Mouse (Mus musculus) hindbrain, embryonic 13.5 days (tissue): ENCODE measurements at regions not wholly inside any gene's neighbourhood (a gene's known extent, or its start where the extent isn't known, plus 50 kb on each side); places are given as distances from the start of the nearest gene placed in this dataset.

Experiments used
- ATAC-seq: fragments of 200-750 bp; cut with Nextera tagmentation; 2 replicates; pipeline ENCODE4 v1.8.0; 2017; ENCODE audit warnings: moderate TSS enrichment; ENCODE audit not compliant: low FRiP score
- H3K27ac ChIP-seq: fragments of 300-500 bp; sonication (generic); 2 replicates; pipeline ENCODE4 v1.5.1; 2015; ENCODE audit warnings: inconsistent platforms, mild to moderate bottlenecking, moderate library complexity
- H3K27me3 ChIP-seq: fragments of 300-500 bp; sonication (generic); 2 replicates; pipeline ENCODE4 v1.6.1; 2015; ENCODE audit warnings: mild to moderate bottlenecking, inconsistent platforms
- H3K36me3 ChIP-seq: fragments of 300-500 bp; sonication (generic); 2 replicates; pipeline ENCODE4 v1.6.1; 2015; ENCODE audit warnings: mild to moderate bottlenecking, inconsistent platforms
- H3K4me1 ChIP-seq: fragments of 300-500 bp; sonication (generic); replicated peaks from 2 replicates; pipeline ENCODE4 v1.6.1; 2015; ENCODE audit warnings: inconsistent platforms
- H3K4me2 ChIP-seq: fragments of 300-500 bp; sonication (generic); 2 replicates; pipeline ENCODE4 v1.6.1; 2015; ENCODE audit warnings: inconsistent platforms, mild to moderate bottlenecking, moderate library complexity
- H3K4me3 ChIP-seq: fragments of 300-500 bp; sonication (generic); 2 replicates; pipeline ENCODE4 v1.5.1; 2015; ENCODE audit warnings: mild to moderate bottlenecking, inconsistent platforms
- H3K9ac ChIP-seq: fragments of 300-500 bp; sonication (generic); 2 replicates; pipeline ENCODE4 v1.6.1; 2015; ENCODE audit warnings: mild to moderate bottlenecking, inconsistent platforms
- H3K9me3 ChIP-seq: fragments of 300-500 bp; sonication (generic); 2 replicates; pipeline ENCODE4 v1.6.1; 2016; ENCODE audit warnings: inconsistent platforms
- WGBS: fragments of 180-500 bp; shearing (Covaris S2); methylation state at CpG from one replicate; pipeline ENCODE4 v1.1.7; 2015; 5-methylcytosine and 5-hydroxymethylcytosine counted together

- Histone ChIP-seq H3K4me2 (no peak overlapping the region), H3K9me3 (no peaks in the 10 kb centered on the region), H3K36me3 (no peaks in the 10 kb centered on the region), H3K4me3 (no peak overlapping the region), H3K9ac (no peak overlapping the region), H3K4me1 (no peaks in the 10 kb centered on the region), H3K27me3 (no peaks in the 10 kb centered on the region), H3K27ac (no peak overlapping the region)
- 76% methylated on average over 3 of the region's 3 CpGs for WGBS
- no peak for ATAC-seq
Observed at GRCm38 (mm10) chr9:85112928-85113327, 199.6 kb upstream of the Gm11114 start.

GRCm38 (mm10) chr9:85114234-85114633, 198.3 kb upstream of the Gm11114 start:
- no peaks in the 10 kb centered on the region for H3K4me1 ChIP-seq
- H3K4me2 ChIP-seq, result no peak overlapping the region
- ATAC-seq, result no peak
- H3K27me3 ChIP-seq, result no peaks in the 10 kb centered on the region
- no peaks in the 10 kb centered on the region for H3K9me3 ChIP-seq
- no peak overlapping the region for H3K4me3 ChIP-seq
- H3K27ac ChIP-seq, result no peak overlapping the region
- WGBS, result 67% methylated on average over 2 of the region's 2 CpGs
- H3K9ac ChIP-seq, result no peak overlapping the region
- no peaks in the 10 kb centered on the region for H3K36me3 ChIP-seq

DNA sequence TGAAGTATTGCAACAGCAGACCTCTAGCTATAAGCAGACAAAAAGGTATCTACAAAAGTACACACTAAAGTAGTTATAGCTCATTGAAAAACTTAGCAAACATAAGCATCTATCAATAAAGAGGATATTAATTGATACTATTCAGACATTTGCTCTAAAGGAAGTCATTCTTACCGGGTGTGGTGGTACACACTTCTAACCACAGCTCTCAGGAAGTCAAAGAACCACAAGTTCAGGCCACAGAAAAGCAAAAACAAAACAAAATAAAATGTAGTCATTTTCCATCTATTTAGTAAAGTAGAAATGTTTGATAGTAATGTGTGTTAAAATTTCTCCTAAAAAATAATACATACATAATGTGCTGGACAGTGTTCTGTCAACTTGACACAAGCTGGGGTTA, 192.5 kb upstream of the Gm11114 start:
- Histone ChIP-seq H3K36me3 (no peaks in the 10 kb centered on the region), H3K27ac (no peak overlapping the region), H3K9ac (no peak overlapping the region), H3K4me3 (no peak overlapping the region), H3K4me2 (no peak overlapping the region), H3K27me3 (no peaks in the 10 kb centered on the region), H3K4me1 (no peaks in the 10 kb centered on the region), H3K9me3 (no peaks in the 10 kb centered on the region)
- WGBS, result 87% methylated on average over 1 of the region's 1 CpGs
- ATAC-seq, result no peak

- H3K36me3 ChIP-seq, result no peaks in the 10 kb centered on the region
- no peak overlapping the region for H3K4me2 ChIP-seq
- H3K4me1 ChIP-seq, result no peaks in the 10 kb centered on the region
- ATAC-seq, result no peak
- H3K4me3 ChIP-seq, result no peak overlapping the region
- H3K27ac ChIP-seq, result no peak overlapping the region
- H3K9ac ChIP-seq, result no peak overlapping the region
- no peaks in the 10 kb centered on the region for H3K27me3 ChIP-seq
- no peaks in the 10 kb centered on the region for H3K9me3 ChIP-seq
Observed at GRCm38 (mm10) chr9:85121059-85121458, 191.5 kb upstream of the Gm11114 start.

GRCm38 (mm10) chr9:85123706-85124105, 188.9 kb upstream of the Gm11114 start:
- H3K9me3 ChIP-seq, result no peaks in the 10 kb centered on the region
- no peak for ATAC-seq
- H3K27me3 ChIP-seq, result no peaks in the 10 kb centered on the region
- 76% methylated on average over 3 of the region's 3 CpGs for WGBS
- no peaks in the 10 kb centered on the region for H3K36me3 ChIP-seq
- H3K4me2 ChIP-seq, result no peak overlapping the region
- no peak overlapping the region for H3K4me3 ChIP-seq
- no peak overlapping the region for H3K9ac ChIP-seq
- H3K4me1 ChIP-seq, result no peaks in the 10 kb centered on the region
- H3K27ac ChIP-seq, result no peak overlapping the region

- WGBS, result 74% methylated on average over 4 of the region's 4 CpGs
Observed at GRCm38 (mm10) chr9:85125775-85126174, 186.8 kb upstream of the Gm11114 start.

DNA sequence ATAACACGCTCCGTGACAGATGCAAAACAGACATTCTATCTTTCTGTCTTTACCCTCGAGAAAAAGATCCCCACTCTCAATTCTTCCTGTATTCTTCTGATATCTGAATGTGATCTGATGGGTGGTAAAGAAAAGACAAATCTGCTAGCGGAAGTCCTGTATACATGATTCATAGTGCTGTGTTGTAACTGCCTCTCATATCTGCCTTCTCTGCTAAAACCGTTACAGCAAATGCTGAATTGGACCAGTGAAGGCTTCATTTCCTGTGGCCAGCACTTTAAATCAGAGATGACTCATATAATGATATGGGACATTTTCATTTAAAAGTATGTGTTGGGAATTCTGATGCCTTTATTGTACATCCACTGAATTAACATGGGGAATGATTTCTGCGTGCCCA, 186.0 kb upstream of the Gm11114 start:
- ATAC-seq, result no peak
- Histone ChIP-seq H3K4me1 (no peaks in the 10 kb centered on the region), H3K9me3 (no peaks in the 10 kb centered on the region), H3K27ac (no peak overlapping the region), H3K4me3 (no peak overlapping the region), H3K27me3 (no peaks in the 10 kb centered on the region), H3K4me2 (no peak overlapping the region), H3K9ac (no peak overlapping the region), H3K36me3 (no peaks in the 10 kb centered on the region)
- WGBS, result 94% methylated on average over 6 of the region's 6 CpGs

More at GRCm38 (mm10) chr9:85125775-85126174, 186.8 kb upstream of the Gm11114 start:
- Histone ChIP-seq H3K9me3 (no peaks in the 10 kb centered on the region), H3K4me1 (no peaks in the 10 kb centered on the region), H3K27me3 (no peaks in the 10 kb centered on the region), H3K27ac (no peak overlapping the region), H3K9ac (no peak overlapping the region), H3K4me2 (no peak overlapping the region), H3K4me3 (no peak overlapping the region), H3K36me3 (no peaks in the 10 kb centered on the region)
- ATAC-seq, result no peak

GRCm38 (mm10) chr9:85127107-85127506, 185.5 kb upstream of the Gm11114 start:
- Histone ChIP-seq H3K27ac (no peak overlapping the region), H3K4me2 (no peak overlapping the region), H3K4me3 (no peak overlapping the region), H3K36me3 (no peaks in the 10 kb centered on the region), H3K27me3 (no peaks in the 10 kb centered on the region), H3K4me1 (no peaks in the 10 kb centered on the region), H3K9ac (no peak overlapping the region), H3K9me3 (no peaks in the 10 kb centered on the region)
- WGBS, result 75% methylated on average over 4 of the region's 4 CpGs
- no peak for ATAC-seq

DNA sequence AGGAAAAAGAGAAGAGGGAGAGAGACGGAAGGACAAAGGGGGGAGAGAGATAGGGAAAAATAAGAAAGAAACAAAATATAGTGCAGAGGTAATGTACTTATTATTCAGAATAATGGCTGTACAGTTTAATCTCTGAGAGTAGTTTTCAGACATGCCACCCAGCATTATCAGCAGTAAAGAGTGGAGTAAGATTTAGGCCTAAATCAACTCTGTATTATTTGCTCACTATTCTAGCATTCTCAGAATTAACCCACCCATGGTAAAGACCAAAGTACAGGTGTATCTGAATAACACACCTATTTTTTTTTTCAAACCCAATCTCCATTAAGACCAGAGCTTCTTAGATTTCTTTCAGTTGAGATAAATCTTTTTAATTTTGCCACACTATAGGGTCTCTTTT, 177.7 kb upstream of the Gm11114 start:
- Histone ChIP-seq H3K4me1 (no peaks in the 10 kb centered on the region), H3K27me3 (no peaks in the 10 kb centered on the region), H3K9me3 (no peaks in the 10 kb centered on the region), H3K9ac (no peak overlapping the region), H3K4me2 (no peak overlapping the region), H3K4me3 (no peak overlapping the region), H3K36me3 (no peaks in the 10 kb centered on the region), H3K27ac (no peak overlapping the region)
- 94% methylated on average over 1 of the region's 1 CpGs for WGBS
- ATAC-seq, result no peak

- H3K9ac ChIP-seq, result no peak overlapping the region
Observed at GRCm38 (mm10) chr9:85136715-85137582, 175.6 kb upstream of the Gm11114 start.

DNA sequence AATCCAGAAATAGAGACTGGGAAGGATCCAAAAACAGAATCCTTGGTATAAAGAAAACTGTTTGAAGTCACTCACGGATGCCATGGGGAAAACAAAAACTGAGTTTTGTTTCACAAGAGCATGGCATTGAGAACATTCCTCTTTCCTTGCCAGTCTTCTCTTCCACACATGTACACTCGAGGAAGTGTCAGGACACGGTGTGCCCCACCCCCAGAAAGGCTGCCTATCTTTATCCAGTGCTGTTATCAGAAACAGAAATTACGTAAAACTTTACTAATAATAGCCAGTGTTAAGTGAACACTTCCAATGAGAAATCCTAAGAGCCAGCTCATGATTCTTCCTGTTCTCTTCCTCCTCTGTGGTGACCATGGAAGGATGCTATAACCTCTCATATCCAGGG, 172.7 kb upstream of the Gm11114 start:
- Histone ChIP-seq H3K4me3 (no peak overlapping the region), H3K27me3 (no peaks in the 10 kb centered on the region), H3K27ac (no peak overlapping the region), H3K4me1 (no peaks in the 10 kb centered on the region), H3K36me3 (no peaks in the 10 kb centered on the region), H3K9ac (no peak overlapping the region), H3K9me3 (no peaks in the 10 kb centered on the region), H3K4me2 (no peak overlapping the region)
- ATAC-seq, result no peak
- 82% methylated on average over 4 of the region's 4 CpGs for WGBS

More at GRCm38 (mm10) chr9:85136715-85137582, 175.6 kb upstream of the Gm11114 start:
- Histone ChIP-seq H3K4me2 (no peak overlapping the region), H3K4me3 (no peak overlapping the region), H3K36me3 (no peaks in the 10 kb centered on the region), H3K9me3 (no peaks in the 10 kb centered on the region), H3K27ac (no peak overlapping the region), H3K4me1 (no peaks in the 10 kb centered on the region), H3K27me3 (no peaks in the 10 kb centered on the region)
- 81% methylated on average over 6 of the region's 6 CpGs for WGBS
- no peak for ATAC-seq

DNA sequence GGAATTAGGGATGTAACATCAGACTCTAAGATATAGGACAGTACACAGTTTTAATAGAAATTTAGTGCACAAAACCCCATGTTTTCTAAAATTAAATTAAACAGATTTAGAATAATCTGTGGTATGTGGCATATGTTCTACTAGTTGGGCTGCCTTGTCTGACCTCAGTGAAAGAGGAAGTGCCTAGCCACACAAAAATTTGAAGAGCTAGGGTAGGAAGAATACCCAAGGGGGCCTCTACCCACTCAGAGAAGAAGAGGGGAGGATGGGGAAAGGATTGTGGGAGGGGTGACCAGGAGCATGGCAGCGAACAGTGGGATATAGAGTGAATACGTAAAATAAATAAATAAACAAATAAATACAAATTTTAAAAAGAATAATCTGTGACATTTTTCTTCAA, 168.2 kb upstream of the Gm11114 start:
- Histone ChIP-seq H3K9me3 (no peaks in the 10 kb centered on the region), H3K4me3 (no peak overlapping the region), H3K27me3 (no peaks in the 10 kb centered on the region), H3K36me3 (no peaks in the 10 kb centered on the region), H3K9ac (no peak overlapping the region), H3K27ac (no peak overlapping the region), H3K4me2 (no peak overlapping the region), H3K4me1 (no peaks in the 10 kb centered on the region)
- WGBS, result 95% methylated on average over 2 of the region's 2 CpGs
- ATAC-seq, result no peak

DNA sequence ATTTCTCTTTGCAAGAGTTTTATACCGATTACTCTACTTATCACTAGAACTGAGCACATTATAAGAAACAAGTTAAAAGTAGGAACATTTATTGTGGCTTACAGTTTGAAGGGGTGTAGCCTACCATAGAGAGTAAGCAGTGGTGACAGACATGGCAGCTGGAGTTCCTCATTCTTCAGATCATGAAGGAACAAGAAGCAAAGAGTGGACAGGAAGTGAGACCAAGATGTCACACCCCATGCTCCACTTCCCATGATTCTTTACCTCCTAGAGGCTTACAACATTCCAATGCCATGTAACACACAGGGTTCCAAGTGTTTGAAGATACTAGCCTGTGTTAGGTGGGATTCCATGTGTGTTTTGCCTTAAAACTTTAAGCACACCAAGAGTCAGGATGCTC, 146.9 kb upstream of the Gm11114 start:
- ATAC-seq, result no peak
- 100% methylated on average over 1 of the region's 1 CpGs for WGBS

More for the DNA sequence above, 146.9 kb upstream of the Gm11114 start:
- Histone ChIP-seq H3K4me3 (no peak overlapping the region), H3K36me3 (no peaks in the 10 kb centered on the region), H3K9me3 (no peaks in the 10 kb centered on the region), H3K27ac (no peak overlapping the region), H3K4me2 (no peak overlapping the region), H3K9ac (no peak overlapping the region), H3K4me1 (no peaks in the 10 kb centered on the region), H3K27me3 (no peaks in the 10 kb centered on the region)
